Mouse (Mus musculus) left cerebral cortex, adult 18-20 months (tissue): ENCODE measurements around the gene Gm10318. TPM values are rescaled to one million over a fixed set of nuclear protein-coding genes. Genes with fewer than 3 reads are reported as not detected.

ENCODE experiments used
- DNase-seq, 2 experiments: peaks; one replicate each; pipeline ENCODE4 v3.0.0; 2021 to 2022; ENCODE audit warnings: low spot score in 2 of 2, mixed read lengths in 1 of 2
- long read RNA-seq, 2 experiments: library from polyadenylated mRNA; stranded (forward); transcript quantifications; one replicate each; pipeline ENCODE4 v2.0.0; 2021
- total RNA-seq, 2 experiments: library from RNA; stranded (reverse); gene quantifications; 2 replicates each; pipeline ENCODE4 v1.2.3; 2021

Gene Gm10318
- not detected for total RNA-seq
- long read RNA-seq, experiment 1 = 0 reads
- long read RNA-seq, experiment 2 = 0 reads

DNA sequence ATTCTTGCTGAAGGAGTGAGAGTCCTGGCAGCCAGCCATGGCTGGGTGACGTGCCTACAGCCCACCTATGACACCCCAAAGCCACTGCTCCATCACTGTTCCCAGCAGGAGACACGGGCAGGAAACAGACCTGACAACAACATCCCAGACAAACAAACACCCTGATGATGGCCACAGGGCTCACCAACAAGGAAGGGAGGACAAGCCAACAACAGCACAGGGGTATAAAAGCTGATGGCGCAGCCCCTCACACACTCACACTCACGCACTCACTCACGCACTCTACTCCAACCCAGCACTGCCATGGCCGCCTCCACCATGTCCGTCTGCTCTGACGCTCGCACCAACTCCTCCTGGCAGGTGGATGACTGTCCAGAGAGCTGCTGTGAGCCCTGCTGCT is at the start of gene Gm10318:
TSS of gene Gm10318 (plus strand) at position 301 of the 400 bp plus-strand sequence.
- no peak for DNase-seq

DNA sequence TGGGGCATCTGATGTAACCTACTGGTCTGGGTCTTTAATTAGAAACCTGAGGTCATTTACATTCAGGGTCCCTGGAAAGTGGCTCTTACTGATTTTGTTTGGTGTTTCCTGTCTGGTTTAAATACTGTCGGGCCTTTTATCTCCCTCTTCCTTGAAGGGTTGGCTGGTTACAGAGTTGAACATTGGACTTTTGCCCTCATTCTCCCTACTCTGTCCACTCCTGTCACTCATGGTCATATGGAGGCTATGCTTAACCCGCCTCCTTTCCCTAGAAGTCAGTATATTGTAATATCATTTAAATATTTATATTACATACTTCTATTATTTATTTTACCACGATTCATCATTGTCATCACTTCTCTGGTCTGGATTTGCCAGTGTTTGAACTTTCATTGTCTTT is 48.6 kb upstream of the Gm10318 start:
- no peak for DNase-seq

DNA sequence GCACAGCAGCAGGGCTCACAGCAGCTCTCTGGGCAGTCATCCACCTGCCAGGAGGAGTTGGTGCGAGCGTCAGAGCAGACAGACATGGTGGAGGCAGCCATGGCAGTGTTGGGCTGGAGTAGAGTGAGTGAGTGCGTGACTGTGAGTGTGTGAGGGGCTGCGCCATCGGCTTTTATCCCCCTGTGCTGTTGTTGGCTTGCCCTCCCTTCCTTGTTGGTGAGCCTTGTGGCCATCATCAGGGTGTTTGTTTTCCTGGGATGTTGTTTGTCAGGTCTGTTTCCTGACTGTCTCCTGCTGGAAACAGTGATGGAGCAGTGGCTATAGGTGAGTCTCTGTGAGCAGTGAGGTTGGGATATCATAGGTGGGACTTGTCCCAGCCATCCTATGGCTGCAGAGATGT is 40.9 kb upstream of the Gm10318 start, which contains the start of gene Gm9507:
TSS of gene Gm9507 (minus strand) at position 101 of the 400 bp plus-strand sequence.
- DNase-seq = no peak

DNA sequence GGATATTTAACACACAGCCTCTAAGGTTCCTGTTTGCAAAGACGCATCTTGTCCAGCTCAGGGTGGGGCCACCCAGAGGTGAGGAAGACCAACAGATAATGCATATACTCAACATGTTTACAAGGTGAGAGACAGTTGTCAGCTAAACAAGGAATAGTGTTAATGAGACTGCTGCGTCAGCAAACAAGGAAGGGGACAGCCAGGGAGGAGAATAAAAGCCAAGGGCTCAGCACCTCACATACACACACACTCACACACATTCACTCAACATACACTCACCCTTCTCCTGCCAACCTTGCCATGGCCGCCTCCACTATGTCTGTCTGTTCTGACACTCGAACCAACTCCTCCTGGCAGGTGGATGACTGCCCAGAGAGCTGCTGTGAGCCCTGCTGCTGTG is 38.3 kb upstream of the Gm10318 start, which contains the start of gene Gm2696:
TSS of gene Gm2696 (plus strand) at position 301 of the 400 bp plus-strand sequence.
- DNase-seq = no peak

DNA sequence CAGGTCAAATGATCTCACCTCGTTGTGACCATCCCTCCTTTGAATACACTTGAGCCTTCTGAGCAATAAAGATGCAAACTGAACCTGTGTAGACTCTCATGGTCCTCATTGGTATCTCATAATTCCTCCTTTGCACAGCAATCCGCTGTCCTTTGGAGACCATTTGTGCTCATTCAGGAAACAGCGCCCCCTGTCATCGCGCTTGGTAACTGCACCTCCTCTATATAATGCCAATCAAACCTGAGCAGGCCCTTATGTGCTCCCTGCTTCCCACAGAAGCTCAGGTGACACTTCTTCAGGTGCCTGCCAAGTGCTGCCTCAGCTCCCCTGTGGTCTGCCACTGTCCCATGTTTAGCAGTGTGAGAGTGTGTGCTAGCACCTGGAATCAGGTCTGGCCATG is 37.1 kb upstream of the Gm10318 start:
- DNase-seq = no peak

GRCm38 (mm10) chr10:77818523-77818922 is 34.1 kb upstream of the Gm10318 start:
- no peak for DNase-seq

DNA sequence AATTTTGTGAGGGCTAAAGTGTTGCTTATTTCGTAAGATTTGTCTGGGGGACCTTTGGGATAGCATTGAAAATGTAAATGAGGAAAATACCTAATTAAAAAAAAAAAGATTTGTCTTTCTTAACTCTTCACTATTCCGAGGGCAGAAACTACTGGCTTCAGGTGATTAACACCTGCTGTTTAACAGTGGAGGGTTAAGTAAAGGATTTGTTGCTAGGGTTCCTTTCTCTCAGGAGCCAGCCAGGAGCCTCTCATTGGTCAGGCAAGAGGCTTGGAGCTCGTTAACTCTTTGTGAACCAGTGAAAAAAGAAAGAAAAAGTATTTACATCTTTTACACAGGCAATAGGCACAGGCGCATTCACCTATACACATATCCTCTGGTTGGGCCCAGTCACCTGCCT is 33.5 kb upstream of the Gm10318 start:
- DNase-seq = no peak

DNA sequence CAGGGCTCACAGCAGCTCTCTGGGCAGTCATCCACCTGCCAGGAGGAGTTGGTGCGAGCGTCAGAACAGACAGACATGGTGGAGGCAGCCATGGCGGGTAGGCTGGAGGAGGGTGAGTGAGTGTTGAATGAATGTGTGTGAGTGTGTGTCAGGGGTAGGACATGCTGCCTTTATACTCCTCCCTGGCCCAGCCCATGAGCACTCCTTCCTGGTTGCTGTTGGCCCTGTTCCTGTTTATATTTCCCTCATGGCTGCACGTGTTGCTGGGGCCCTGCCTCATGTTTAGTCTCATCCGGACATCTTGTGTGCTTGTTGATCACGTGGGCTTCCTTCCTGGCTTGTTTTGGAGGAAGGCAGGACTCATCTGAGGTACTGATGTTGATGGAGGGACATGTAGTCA is 25.7 kb upstream of the Gm10318 start, which contains the start of gene Krtap10-4:
TSS of gene Krtap10-4 (minus strand) at position 145 of the 400 bp plus-strand sequence.
- no peak for DNase-seq

- peak; percentile 14 to 43 for DNase-seq
These were observed 17.0 kb upstream of the Gm10318 start, which contains the start of gene Krtap10-10 for GRCm38 (mm10) chr10:77835647-77836046. TSS of gene Krtap10-10 (plus strand) at chr10:77835947.

- no peak for DNase-seq
These were observed 13.7 kb upstream of the Gm10318 start for GRCm38 (mm10) chr10:77839006-77839405.

- DNase-seq = no peak
These were observed 6.2 kb upstream of the Gm10318 start, which contains the start of gene Gm36176 for GRCm38 (mm10) chr10:77846503-77846902. TSS of gene Gm36176 (plus strand) at chr10:77846803.

DNA sequence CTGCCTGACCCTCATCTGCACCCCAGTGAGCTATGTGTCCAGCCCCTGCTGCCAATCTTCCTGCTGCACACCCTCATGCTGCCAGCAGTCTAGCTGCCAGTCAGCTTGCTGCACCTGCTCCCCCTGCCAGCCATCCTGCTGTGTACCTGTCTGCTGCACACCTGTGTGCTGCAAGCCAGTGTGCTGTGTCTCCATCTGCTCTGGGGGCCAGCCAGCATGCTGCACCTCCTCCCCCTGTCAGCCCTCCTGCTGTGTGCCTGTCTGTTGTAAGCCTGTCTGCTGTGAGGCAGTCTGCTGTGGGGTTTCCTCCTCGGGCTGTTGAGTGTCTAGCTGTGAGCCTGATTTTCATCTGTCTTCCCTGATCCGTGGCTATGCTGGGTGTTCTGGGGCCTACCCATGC is 5.7 kb upstream of the Gm10318 start:
- no peak for DNase-seq

GRCm38 (mm10) chr10:77847538-77847937 is 5.1 kb upstream of the Gm10318 start:
- DNase-seq = no peak

- no peak for DNase-seq
These were observed 9.0 kb downstream of the Gm10318 start, which contains the start of gene Gm3285 for GRCm38 (mm10) chr10:77861675-77862074. TSS of gene Gm3285 (plus strand) at chr10:77861975.

DNA sequence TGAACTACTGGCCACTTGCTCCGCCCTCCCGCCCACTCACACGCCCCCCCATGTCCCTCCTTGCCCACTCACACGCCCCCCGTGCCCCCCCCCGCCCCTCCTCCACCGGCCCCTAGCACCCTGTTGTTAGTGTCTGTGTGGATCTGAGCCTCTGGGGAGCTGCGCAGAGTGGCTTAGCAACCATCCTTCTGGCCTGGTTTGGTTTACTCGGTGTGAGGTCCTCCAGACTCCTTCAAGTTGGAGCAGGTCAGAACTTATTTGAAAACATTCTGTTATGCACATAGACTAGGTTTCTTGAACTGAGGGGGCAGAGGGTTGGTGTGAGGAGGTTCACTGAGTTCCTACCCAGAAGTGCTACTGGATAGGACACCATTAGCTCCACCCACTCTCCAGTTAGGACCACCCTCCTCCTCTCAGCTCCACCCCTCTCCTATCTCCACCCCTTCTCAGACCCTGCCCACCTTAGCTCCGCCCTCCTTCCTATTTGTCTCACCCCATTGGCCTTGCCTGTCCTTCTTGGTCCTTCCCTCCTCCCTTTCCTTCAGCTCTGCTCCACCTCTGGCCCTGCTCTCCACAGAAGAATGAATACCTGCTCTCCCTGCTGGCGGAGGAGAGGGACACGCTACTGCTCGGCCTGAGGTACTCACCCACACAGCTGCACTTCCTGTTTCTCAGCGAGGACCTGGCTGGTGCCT is 11.6 kb downstream of the Gm10318 start:
- DNase-seq = no peak

DNA sequence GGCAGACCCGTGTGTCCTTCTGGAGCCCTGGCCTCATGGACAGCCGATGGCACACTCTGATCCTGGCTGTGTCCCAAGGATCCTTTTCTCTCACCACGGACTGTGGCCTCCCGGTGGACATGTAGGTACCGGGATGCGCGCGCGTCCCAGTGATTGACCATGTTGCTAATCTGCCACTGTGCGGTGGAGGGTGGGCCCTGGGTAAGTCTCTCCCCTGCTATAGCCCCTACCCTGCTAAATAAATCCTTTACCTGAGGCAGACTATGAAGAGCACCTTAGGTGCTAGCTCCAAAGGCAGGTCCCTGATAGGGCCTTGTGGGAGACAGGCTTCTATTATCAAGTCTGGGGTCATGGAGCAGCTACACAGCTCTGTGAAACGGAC is 12.1 kb downstream of the Gm10318 start:
- DNase-seq = no peak

DNA sequence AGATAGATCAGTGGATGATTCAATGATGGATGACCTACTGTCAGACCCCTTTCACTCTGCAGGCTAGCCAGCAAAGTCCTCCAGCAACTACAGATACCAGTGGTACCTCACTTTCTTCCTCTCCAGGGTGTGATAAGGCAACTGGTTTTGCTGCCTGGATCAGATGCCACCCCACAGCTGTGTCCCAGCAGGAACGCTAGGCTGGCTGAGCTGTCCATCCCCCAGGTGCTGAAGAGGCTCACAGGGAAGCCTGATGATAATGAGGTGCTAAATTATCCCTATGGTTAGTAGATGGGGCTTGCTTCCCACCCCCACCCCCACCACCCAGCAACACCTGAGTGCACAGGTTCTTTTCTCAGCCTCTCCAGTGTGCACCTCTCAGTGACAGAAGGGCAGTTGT is 14.9 kb downstream of the Gm10318 start:
- DNase-seq = no peak

DNA sequence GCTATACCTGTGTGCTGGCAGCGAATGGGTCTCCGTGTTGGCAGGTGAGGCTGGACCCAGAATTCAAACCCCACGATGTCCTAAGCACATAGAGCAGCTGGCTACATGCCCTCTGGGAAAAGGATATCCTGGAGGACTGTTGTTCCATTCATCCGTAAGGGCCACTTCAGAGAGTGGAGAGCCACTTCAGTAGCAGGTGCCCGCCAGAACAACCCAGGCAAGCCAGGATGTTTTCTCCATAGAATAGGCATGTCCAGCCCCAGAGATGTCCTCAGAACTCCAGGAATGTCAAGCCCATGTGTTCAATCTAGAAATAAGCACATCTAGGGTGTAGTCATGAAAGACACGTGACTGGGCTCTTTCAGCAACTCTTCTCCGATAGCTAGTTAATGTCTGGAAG is 17.0 kb downstream of the Gm10318 start:
- no peak for DNase-seq

DNA sequence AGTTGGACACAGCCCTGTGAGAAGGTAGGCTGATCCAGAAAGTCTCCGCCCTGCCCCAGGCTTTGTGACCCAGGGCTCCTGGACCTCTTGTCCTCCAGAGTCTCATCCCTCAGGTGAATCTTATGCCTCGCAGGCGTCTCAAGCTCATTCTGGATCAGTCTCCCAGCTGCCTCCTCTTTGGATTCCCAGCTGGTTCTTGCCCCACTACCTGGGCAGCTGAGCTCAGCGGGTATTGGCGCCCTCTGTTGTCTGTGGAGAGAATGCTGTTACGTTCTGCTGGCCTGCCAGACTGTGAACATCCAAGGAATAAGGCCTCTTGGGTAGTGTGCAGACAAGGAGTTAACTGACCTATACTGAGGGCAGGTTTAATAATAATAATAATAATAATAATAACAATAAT is 26.3 kb downstream of the Gm10318 start:
- DNase-seq = peak; percentile 46 to 56

- DNase-seq = no peak
These were observed 27.6 kb downstream of the Gm10318 start for GRCm38 (mm10) chr10:77880305-77880704.

- DNase-seq = no peak
These were observed 29.9 kb downstream of the Gm10318 start for GRCm38 (mm10) chr10:77882553-77882952.

GRCm38 (mm10) chr10:77886007-77886747 is 33.5 kb downstream of the Gm10318 start:
- no peak for DNase-seq
